Mouse (Mus musculus) hindbrain, postnatal 0 days (tissue): ENCODE results near the gene Elmsan1. TPM values are rescaled to one million over a fixed set of nuclear protein-coding genes. Genes with fewer than 3 reads are reported as not detected.

Source experiments
- ATAC-seq: fragments of 200-750 bp; cut with Nextera tagmentation; 2 replicates; pipeline ENCODE4 v1.8.0; 2017; ENCODE audit warnings: mild to moderate bottlenecking, moderate TSS enrichment, moderate library complexity
- DNase-seq: peaks from one replicate; pipeline ENCODE4 v3.0.0-alpha.2; 2015; ENCODE audit warnings: low spot score
- H3K27ac ChIP-seq: fragments of 300-500 bp; sonication (generic); 2 replicates; pipeline ENCODE4 v1.5.1; 2014; ENCODE audit warnings: mild to moderate bottlenecking
- H3K27me3 ChIP-seq: fragments of 300-500 bp; sonication (generic); 2 replicates; pipeline ENCODE4 v1.6.1; 2014; ENCODE audit warnings: low read length, mixed read lengths; ENCODE audit not compliant: insufficient read depth
- H3K36me3 ChIP-seq: fragments of 300-500 bp; sonication (generic); 2 replicates; pipeline ENCODE4 v1.6.1; 2014; ENCODE audit warnings: low read length, mixed read lengths; ENCODE audit not compliant: insufficient read depth
- H3K4me1 ChIP-seq: fragments of 300-500 bp; sonication (generic); 2 replicates; pipeline ENCODE4 v1.6.1; 2014; ENCODE audit warnings: antibody characterized with exemption, low read length, mixed read lengths; ENCODE audit not compliant: insufficient read depth
- H3K4me2 ChIP-seq: fragments of 300-500 bp; sonication (generic); 2 replicates; pipeline ENCODE4 v1.6.1; 2014; ENCODE audit warnings: low read depth, mild to moderate bottlenecking, low read length, moderate library complexity, mixed read lengths
- H3K4me3 ChIP-seq: fragments of 300-500 bp; sonication (generic); 2 replicates; pipeline ENCODE4 v1.5.1; 2014; ENCODE audit warnings: low read length
- H3K9ac ChIP-seq: fragments of 300-500 bp; sonication (generic); replicated peaks from 2 replicates; pipeline ENCODE4 v1.6.1; 2014; ENCODE audit warnings: mild to moderate bottlenecking, low read length, moderate library complexity, mixed read lengths
- H3K9me3 ChIP-seq: fragments of 300-500 bp; sonication (generic); 2 replicates; pipeline ENCODE4 v1.6.1; 2016; ENCODE audit warnings: low read length, mixed read lengths
- CTCF ChIP-seq: IDR thresholded peaks from 2 replicates; pipeline ENCODE4 v1.5.1; 2016; ENCODE audit warnings: antibody characterized with exemption, control low read depth, low read depth
- WGBS: fragments of 180-500 bp; shearing (Covaris S2); extraction: QIAGEN DNeasy Blood & Tissue Kit; methylation state at CpG from one replicate; pipeline ENCODE4 v1.1.7; 2014; 5-methylcytosine and 5-hydroxymethylcytosine counted together
- polyA plus RNA-seq: library from polyadenylated mRNA; unstranded; fragments of >200 nt; fragmentation: Nextera tagmentation; extraction: Ambion mirVana; gene quantifications from 2 replicates; pipeline ENCODE4 v1.2.1, GENCODE M21; 2015
- total RNA-seq: library from RNA; depleted of rRNA; stranded (reverse); fragments of >200 nt; gene quantifications from 2 replicates; pipeline ENCODE4 v1.2.3, GENCODE M21; 2014

Elmsan1 gene
- total and polyA plus RNA-seq, 2 experiments from 2014 or later = 3.0 to 9.3 TPM

GRCm38 (mm10) chr12:84142281-84143050 is 76.2 kb downstream of the Elmsan1 start:
- no peak overlapping the region for H3K4me3 ChIP-seq
- no peak for ATAC-seq
- no peaks in the 10 kb centered on the region for H3K9me3 ChIP-seq
- H3K4me2 ChIP-seq = no peak overlapping the region
- WGBS = 42% methylated on average over 14 of the region's 14 CpGs
- no peaks in the 10 kb centered on the region for H3K4me1 ChIP-seq
- H3K36me3 ChIP-seq = peaks cover under 1% of the 10 kb centered on the region; the same call in 1 of the 2 replicates
- no peak for DNase-seq
- H3K27me3 ChIP-seq = no peaks in the 10 kb centered on the region
- no peak overlapping the region for H3K9ac ChIP-seq
- no peak for TF ChIP-seq CTCF
- no peak overlapping the region for H3K27ac ChIP-seq

GRCm38 (mm10) chr12:84141271-84141670 is 77.4 kb downstream of the Elmsan1 start:
- no peaks in the 10 kb centered on the region for H3K27me3 ChIP-seq
- 89% methylated on average over 4 of the region's 4 CpGs for WGBS
- H3K27ac ChIP-seq = no peak overlapping the region
- ATAC-seq (no peak), DNase-seq (no peak)
- TF ChIP-seq CTCF = no peak
- no peaks in the 10 kb centered on the region for H3K4me1 ChIP-seq
- peaks cover 10% of the 10 kb centered on the region; the same call in 1 of the 2 replicates for H3K36me3 ChIP-seq
- H3K9me3 ChIP-seq = no peaks in the 10 kb centered on the region
- H3K4me3 ChIP-seq = no peak overlapping the region
- H3K9ac ChIP-seq = no peak overlapping the region
- no peak overlapping the region for H3K4me2 ChIP-seq

- no peak for TF ChIP-seq CTCF
- Histone ChIP-seq H3K4me3 (no peak overlapping the region), H3K36me3 (peaks cover 14% of the 10 kb centered on the region; the same call in 1 of the 2 replicates), H3K27ac (no peak overlapping the region), H3K9ac (no peak overlapping the region), H3K27me3 (no peaks in the 10 kb centered on the region), H3K4me1 (no peaks in the 10 kb centered on the region), H3K9me3 (no peaks in the 10 kb centered on the region), H3K4me2 (no peak overlapping the region)
- 73% methylated on average over 4 of the region's 4 CpGs for WGBS
- ATAC-seq = no peak
- DNase-seq = no peak
Measured at GRCm38 (mm10) chr12:84140135-84140534, 78.5 kb downstream of the Elmsan1 start.

GRCm38 (mm10) chr12:84137131-84137530 is 81.5 kb downstream of the Elmsan1 start:
- no peaks in the 10 kb centered on the region for H3K27me3 ChIP-seq
- H3K36me3 ChIP-seq = peaks cover 14% of the 10 kb centered on the region; the same call in 1 of the 2 replicates
- ATAC-seq (no peak), DNase-seq (no peak)
- no peaks in the 10 kb centered on the region for H3K9me3 ChIP-seq
- no peak for TF ChIP-seq CTCF
- H3K27ac ChIP-seq = no peak overlapping the region
- no peak overlapping the region for H3K4me3 ChIP-seq
- H3K9ac ChIP-seq = no peak overlapping the region
- WGBS = 88% methylated on average over 7 of the region's 7 CpGs
- no peaks in the 10 kb centered on the region for H3K4me1 ChIP-seq
- H3K4me2 ChIP-seq = no peak overlapping the region

GRCm38 (mm10) chr12:84132265-84132664 is 86.4 kb downstream of the Elmsan1 start:
- DNase-seq = peak; percentile 36
- whole genome bisulfite sequencing = 70% methylated on average over 3 of the region's 3 CpGs
- H3K9ac ChIP-seq = no peak overlapping the region
- no peaks in the 10 kb centered on the region for H3K4me1 ChIP-seq
- H3K4me3 ChIP-seq = no peak overlapping the region
- no peak overlapping the region for H3K27ac ChIP-seq
- H3K9me3 ChIP-seq = no peaks in the 10 kb centered on the region
- H3K36me3 ChIP-seq = peaks cover 24% of the 10 kb centered on the region
- H3K4me2 ChIP-seq = no peak overlapping the region
- no peaks in the 10 kb centered on the region for H3K27me3 ChIP-seq
- peak; percentile 69 for TF ChIP-seq CTCF
- ATAC-seq = no peak

GRCm38 (mm10) chr12:84129931-84130330 is 88.8 kb downstream of the Elmsan1 start:
- Histone ChIP-seq H3K27me3 (no peaks in the 10 kb centered on the region), H3K9ac (no peak overlapping the region), H3K4me2 (no peak overlapping the region), H3K4me1 (no peaks in the 10 kb centered on the region), H3K36me3 (peaks cover 13% of the 10 kb centered on the region), H3K4me3 (no peak overlapping the region), H3K27ac (no peak overlapping the region), H3K9me3 (no peaks in the 10 kb centered on the region)
- WGBS = 94% methylated on average over 8 of the region's 8 CpGs
- ATAC-seq = no peak
- DNase-seq = no peak
- no peak for TF ChIP-seq CTCF

- no peak for TF ChIP-seq CTCF
- WGBS = 77% methylated on average over 6 of the region's 6 CpGs
Measured at GRCm38 (mm10) chr12:84128576-84128975, 90.1 kb downstream of the Elmsan1 start.

More at GRCm38 (mm10) chr12:84128576-84128975, 90.1 kb downstream of the Elmsan1 start:
- no peak overlapping the region for H3K9ac ChIP-seq
- H3K27me3 ChIP-seq = no peaks in the 10 kb centered on the region
- no peaks in the 10 kb centered on the region for H3K4me1 ChIP-seq
- peaks cover 13% of the 10 kb centered on the region for H3K36me3 ChIP-seq
- no peaks in the 10 kb centered on the region for H3K9me3 ChIP-seq
- DNase-seq (no peak), ATAC-seq (no peak)
- no peak overlapping the region for H3K4me2 ChIP-seq
- no peak overlapping the region for H3K4me3 ChIP-seq
- H3K27ac ChIP-seq = no peak overlapping the region
